Mouse (Mus musculus) heart, embryonic 11.5 days (tissue): ENCODE data around the gene Rbm3. TPM values are rescaled to one million over a fixed set of nuclear protein-coding genes. Genes with fewer than 3 reads are reported as not detected.
"Not testable (repeated sequence)": the region's sequence is repeated elsewhere in the genome, so short reads cannot be mapped to it uniquely, and the experiment has no call there.

Experiments
- ATAC-seq: fragments of 200-750 bp; cut with Nextera tagmentation; replicated peaks from 2 replicates; pipeline ENCODE4 v1.8.0; 2017; ENCODE audit warnings: moderate library complexity; ENCODE audit not compliant: insufficient number of reproducible peaks, low FRiP score, low TSS enrichment
- H3K27ac ChIP-seq: fragments of 300-500 bp; sonication (generic); 2 replicates; pipeline ENCODE4 v1.5.1; 2014; ENCODE audit warnings: mild to moderate bottlenecking, low read depth, low read length
- H3K27me3 ChIP-seq: fragments of 300-500 bp; sonication (generic); 2 replicates; pipeline ENCODE4 v1.6.1; 2014; ENCODE audit warnings: mild to moderate bottlenecking, low read length, mixed read lengths; ENCODE audit not compliant: control insufficient read depth, insufficient read depth
- H3K36me3 ChIP-seq: fragments of 300-500 bp; sonication (generic); 2 replicates; pipeline ENCODE4 v1.6.1; 2014; ENCODE audit warnings: mild to moderate bottlenecking, low read length, moderate library complexity, mixed read lengths; ENCODE audit not compliant: control insufficient read depth, insufficient read depth
- H3K4me1 ChIP-seq: fragments of 300-500 bp; sonication (generic); 2 replicates; pipeline ENCODE4 v1.6.1; 2014; ENCODE audit warnings: low read length; ENCODE audit not compliant: control insufficient read depth, insufficient read depth
- H3K4me2 ChIP-seq: fragments of 300-500 bp; sonication (generic); 2 replicates; pipeline ENCODE4 v1.6.1; 2014; ENCODE audit warnings: mild to moderate bottlenecking, moderate library complexity
- H3K4me3 ChIP-seq: fragments of 300-500 bp; sonication (generic); 2 replicates; pipeline ENCODE4 v1.5.1; 2014; ENCODE audit warnings: low read depth, low read length
- H3K9ac ChIP-seq: fragments of 300-500 bp; sonication (generic); 2 replicates; pipeline ENCODE4 v1.6.1; 2014; ENCODE audit warnings: mild to moderate bottlenecking, low read depth, low read length, moderate library complexity
- H3K9me3 ChIP-seq: fragments of 300-500 bp; sonication (generic); replicated peaks from 2 replicates; pipeline ENCODE4 v1.6.1; 2016; ENCODE audit warnings: low read length; ENCODE audit not compliant: control insufficient read depth
- WGBS: fragments of 180-500 bp; shearing (Covaris S2); extraction: QIAGEN DNeasy Blood & Tissue Kit; methylation state at CpG from one replicate; pipeline ENCODE4 v1.1.7; 2014; ENCODE audit not compliant: insufficient replicate concordance; 5-methylcytosine and 5-hydroxymethylcytosine counted together
- polyA plus RNA-seq: library from polyadenylated mRNA; unstranded; fragments of >200 nt; fragmentation: Nextera tagmentation; extraction: Ambion mirVana; gene quantifications from 2 replicates; pipeline ENCODE4 v1.2.1, GENCODE M21; 2014

The Rbm3 gene
- polyA plus RNA-seq, 1 experiment from 2014 or later, result 320 TPM

DNA sequence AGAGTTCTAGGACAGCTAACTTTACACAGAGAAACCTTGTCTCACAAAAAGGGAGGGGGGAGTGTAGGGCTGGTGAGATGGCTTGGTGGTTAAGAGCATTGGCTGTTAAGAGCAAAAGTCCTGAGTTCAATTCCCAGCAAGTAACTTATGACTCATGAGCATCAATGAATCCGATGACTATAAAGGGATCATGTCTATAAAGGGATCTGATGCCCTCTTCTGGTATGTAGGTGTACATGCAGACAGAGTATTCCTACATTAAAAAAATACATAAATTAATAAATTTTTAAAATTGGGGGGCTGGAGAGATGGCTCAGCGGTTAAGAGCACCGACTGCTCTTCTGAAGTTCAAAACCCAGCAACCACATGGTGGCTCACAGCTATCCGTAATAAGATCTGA, 30.4 kb downstream of the Rbm3 start:
- Histone ChIP-seq H3K9me3 (no peaks in the 10 kb centered on the region), H3K27me3 (no peaks in the 10 kb centered on the region), H3K4me2 (no peak overlapping the region), H3K4me1 (no peaks in the 10 kb centered on the region), H3K36me3 (no peaks in the 10 kb centered on the region), H3K9ac (no peak overlapping the region), H3K4me3 (no peak overlapping the region), H3K27ac (no peak overlapping the region)
- 64% methylated on average over 4 of the region's 4 CpGs for WGBS
- ATAC-seq, result no peak

- Histone ChIP-seq H3K9ac (no peak overlapping the region), H3K9me3 (no peaks in the 10 kb centered on the region), H3K4me2 (no peak overlapping the region), H3K36me3 (no peaks in the 10 kb centered on the region), H3K27me3 (no peaks in the 10 kb centered on the region), H3K4me1 (no peaks in the 10 kb centered on the region), H3K27ac (no peak overlapping the region), H3K4me3 (no peak overlapping the region)
- ATAC-seq, result no peak
- WGBS, result 91% methylated on average over 3 of the region's 3 CpGs
These were observed 40.7 kb downstream of the Rbm3 start for GRCm38 (mm10) chrX:8105019-8105418.

DNA sequence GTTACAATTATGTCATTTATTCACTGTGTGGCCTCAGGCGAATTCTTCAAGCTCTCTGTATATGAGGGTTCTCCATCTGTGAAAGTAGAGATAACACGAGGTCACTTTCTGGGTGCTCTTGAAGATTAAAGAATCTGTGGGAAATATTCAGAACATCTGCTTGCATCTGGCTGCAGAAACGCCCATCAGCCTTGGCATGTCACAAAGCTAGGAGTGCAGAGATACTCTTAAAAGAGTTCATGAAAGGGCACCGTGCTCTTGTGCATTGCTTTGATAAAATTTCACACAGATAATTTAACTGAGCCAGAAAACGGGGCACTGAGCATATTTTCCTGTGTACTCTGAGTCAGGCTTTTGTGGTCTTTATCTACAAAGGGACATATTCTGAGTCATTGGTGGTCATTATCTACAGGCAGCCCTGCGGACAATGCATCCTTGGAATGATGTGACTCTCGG, 43.4 kb downstream of the Rbm3 start:
- Histone ChIP-seq H3K4me1 (no peaks in the 10 kb centered on the region), H3K27me3 (no peaks in the 10 kb centered on the region), H3K9me3 (no peaks in the 10 kb centered on the region), H3K4me2 (no peak overlapping the region), H3K27ac (no peak overlapping the region), H3K9ac (no peak overlapping the region), H3K36me3 (no peaks in the 10 kb centered on the region), H3K4me3 (no peak overlapping the region)
- WGBS, result 39% methylated on average over 7 of the region's 7 CpGs
- ATAC-seq, result peak; percentile 84

GRCm38 (mm10) chrX:8101017-8101416, 44.7 kb downstream of the Rbm3 start:
- Histone ChIP-seq H3K4me1 (no peaks in the 10 kb centered on the region), H3K9ac (no peak overlapping the region), H3K27ac (no peak overlapping the region), H3K4me2 (peak overlapping the region; percentile 16; the same call in 1 of the 2 replicates), H3K36me3 (no peaks in the 10 kb centered on the region), H3K27me3 (no peaks in the 10 kb centered on the region), H3K9me3 (no peaks in the 10 kb centered on the region), H3K4me3 (no peak overlapping the region)
- ATAC-seq, result no peak
- 22% methylated on average over 3 of the region's 3 CpGs for WGBS

GRCm38 (mm10) chrX:8099435-8099834, 46.2 kb downstream of the Rbm3 start:
- Histone ChIP-seq H3K4me1 (no peaks in the 10 kb centered on the region), H3K27me3 (no peaks in the 10 kb centered on the region), H3K9me3 (no peaks in the 10 kb centered on the region), H3K36me3 (no peaks in the 10 kb centered on the region), H3K4me2 (no peak overlapping the region), H3K4me3 (no peak overlapping the region), H3K27ac (no peak overlapping the region), H3K9ac (no peak overlapping the region)
- WGBS, result 60% methylated on average over 4 of the region's 4 CpGs
- ATAC-seq, result no peak

DNA sequence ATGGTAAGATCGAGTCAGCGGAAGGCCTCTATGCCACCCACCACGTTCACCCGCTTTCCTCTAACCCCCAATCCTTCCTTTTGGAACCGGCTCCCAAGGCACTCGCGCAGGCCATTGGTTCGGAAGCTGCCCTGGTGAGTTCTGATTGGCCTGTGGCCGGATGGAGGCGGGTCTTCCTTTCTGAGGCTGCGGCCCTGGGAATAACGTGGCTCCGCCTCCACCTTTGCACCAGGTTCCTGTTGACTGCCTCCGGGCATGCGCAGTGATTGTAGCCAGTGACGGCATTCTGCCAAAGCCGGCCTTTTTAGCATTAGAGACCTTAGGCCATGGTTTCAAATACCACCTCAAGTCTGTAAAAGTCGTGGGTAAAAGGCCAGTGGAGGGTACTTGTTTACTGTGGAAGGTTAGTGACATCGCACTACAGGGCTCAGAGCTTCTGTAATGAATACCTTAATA, 48.9 kb downstream of the Rbm3 start:
- no peaks in the 10 kb centered on the region for H3K36me3 ChIP-seq
- peak overlapping the region; percentile 38 for H3K4me3 ChIP-seq
- peak overlapping the region; percentile 54; the same call in 1 of the 2 replicates for H3K27ac ChIP-seq
- 12% methylated on average over 19 of the region's 19 CpGs for WGBS
- peak overlapping the region; percentile 61; the same call in 1 of the 2 replicates for H3K9ac ChIP-seq
- no peaks in the 10 kb centered on the region for H3K27me3 ChIP-seq
- peak overlapping the region; percentile 58 for H3K4me2 ChIP-seq
- ATAC-seq, result peak; percentile 95
- no peaks in the 10 kb centered on the region for H3K4me1 ChIP-seq
- no peaks in the 10 kb centered on the region for H3K9me3 ChIP-seq

DNA sequence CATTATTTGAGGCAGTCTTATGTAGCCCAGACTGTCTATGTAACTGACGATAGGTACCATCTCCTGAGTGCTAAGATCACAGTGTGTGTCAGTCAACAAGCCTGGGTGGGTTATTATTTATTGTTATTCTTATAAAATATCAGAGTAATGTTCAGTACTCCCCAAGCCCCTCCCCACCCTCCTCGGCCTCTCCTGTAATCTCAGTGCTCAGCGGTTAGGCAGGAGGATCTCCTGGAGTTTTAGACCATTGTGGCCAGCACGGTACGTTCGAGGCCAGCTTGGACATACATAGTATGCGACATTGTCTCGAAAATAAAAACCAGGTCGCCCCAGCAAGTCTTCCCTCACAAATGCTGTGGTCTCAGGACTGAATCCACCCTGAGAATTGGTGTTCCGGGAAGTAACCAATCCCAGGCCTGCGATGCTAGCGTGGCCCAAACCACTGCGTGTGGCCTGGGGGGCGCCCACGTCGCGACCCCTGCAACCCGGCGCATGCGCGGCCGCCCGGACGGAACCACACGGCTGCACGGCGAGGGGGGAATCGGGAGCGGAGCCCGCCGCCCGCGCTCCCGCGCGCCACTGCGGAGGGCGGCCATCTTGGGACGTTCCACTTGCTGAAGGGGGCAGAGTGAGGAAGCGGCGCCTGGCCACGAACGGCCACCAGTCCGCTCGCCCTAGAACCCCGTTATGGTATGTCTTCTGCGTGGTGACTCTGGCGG, 49.5 kb downstream of the Rbm3 start:
- not testable (repeated sequence) for H3K9me3 ChIP-seq, H3K27ac ChIP-seq, H3K4me1 ChIP-seq, H3K27me3 ChIP-seq, H3K36me3 ChIP-seq, H3K9ac ChIP-seq
- Histone ChIP-seq H3K4me3 (peak overlapping the region; percentile 38), H3K4me2 (peak overlapping the region; percentile 56)
- ATAC-seq, result peak; percentile 93
- 13% methylated on average over 24 of the region's 48 CpGs for WGBS

DNA sequence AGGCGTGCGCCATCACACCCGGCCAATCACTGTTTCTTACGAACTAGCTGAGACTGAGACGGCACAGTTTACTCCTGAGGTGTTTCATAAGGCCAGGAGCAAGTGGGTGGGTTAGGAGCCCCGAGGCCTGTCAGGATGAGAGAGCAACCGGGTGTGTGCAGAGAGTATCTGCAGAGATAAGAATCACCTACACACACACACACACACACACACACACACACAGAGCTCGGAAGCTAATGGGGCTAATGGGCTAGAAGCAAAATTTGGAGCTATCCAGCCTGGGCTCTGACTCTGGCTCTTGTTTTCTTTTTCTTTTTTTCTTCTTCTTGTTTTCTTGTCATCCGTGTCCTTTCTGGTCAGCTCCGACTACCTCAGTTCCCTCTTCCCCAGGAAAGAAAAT, 50.1 kb downstream of the Rbm3 start:
- ATAC-seq, result no peak
- Histone ChIP-seq H3K4me1 (no peaks in the 10 kb centered on the region), H3K27me3 (no peaks in the 10 kb centered on the region), H3K27ac (no peak overlapping the region), H3K9ac (no peak overlapping the region), H3K4me3 (peak overlapping the region; percentile 33; the same call in 1 of the 2 replicates), H3K36me3 (no peaks in the 10 kb centered on the region), H3K9me3 (no peaks in the 10 kb centered on the region), H3K4me2 (peak overlapping the region; percentile 56)
- 72% methylated on average over 10 of the region's 10 CpGs for WGBS

- not testable (repeated sequence) for H3K4me2 ChIP-seq
- WGBS, result 79% methylated on average over 3 of the region's 5 CpGs
These were observed 54.7 kb downstream of the Rbm3 start for GRCm38 (mm10) chrX:8090954-8091347.

More at GRCm38 (mm10) chrX:8090954-8091347, 54.7 kb downstream of the Rbm3 start:
- not testable (repeated sequence) for H3K4me3 ChIP-seq, H3K36me3 ChIP-seq, H3K4me1 ChIP-seq, H3K27me3 ChIP-seq, H3K27ac ChIP-seq, ATAC-seq, H3K9me3 ChIP-seq, H3K9ac ChIP-seq
